Mouse (Mus musculus) retina, embryonic 14.5 days (tissue): Measurements from ENCODE around the gene Fbxl3.
A peak's percentile ranks its signal among the peaks of the same experiment; 100 is the strongest.

Source experiments
- DNase-seq: peaks from one replicate; pipeline ENCODE4 v3.0.0-alpha.2; 2015; ENCODE audit warnings: low spot score

The Fbxl3 gene

GRCm38 (mm10) chr14:103099238-103099933 lies at the start of gene Fbxl3:
Fbxl3 (minus strand) TSS chr14:103099566.
- peak; percentile 89 for DNase-seq

- DNase-seq, result peak; percentile 31
These were observed 32.6 kb upstream of the Fbxl3 start for GRCm38 (mm10) chr14:103131991-103132390.

- no peak for DNase-seq
These were observed 26.4 kb upstream of the Fbxl3 start for GRCm38 (mm10) chr14:103125756-103126155.

GRCm38 (mm10) chr14:103114994-103115670 lies 15.8 kb upstream of the Fbxl3 start:
- DNase-seq, result no peak

- DNase-seq, result no peak
These were observed 13.4 kb upstream of the Fbxl3 start for GRCm38 (mm10) chr14:103112606-103113363.

- DNase-seq, result no peak
These were observed 10.6 kb upstream of the Fbxl3 start for GRCm38 (mm10) chr14:103109971-103110370.

GRCm38 (mm10) chr14:103106301-103106700 lies 6.9 kb upstream of the Fbxl3 start:
- DNase-seq, result no peak

- DNase-seq, result no peak
These were observed 3.5 kb upstream of the Fbxl3 start for GRCm38 (mm10) chr14:103102731-103103335.

GRCm38 (mm10) chr14:103102246-103102645 lies 2.9 kb upstream of the Fbxl3 start:
- peak; percentile 38 for DNase-seq

- DNase-seq, result no peak
These were observed 1.8 kb upstream of the Fbxl3 start for GRCm38 (mm10) chr14:103101171-103101570.

- no peak for DNase-seq
These were observed 930 bp upstream of the Fbxl3 start for GRCm38 (mm10) chr14:103100296-103100695.

GRCm38 (mm10) chr14:103098587-103099235 lies 655 bp downstream of the Fbxl3 start:
- peak; percentile 79 for DNase-seq

GRCm38 (mm10) chr14:103098213-103098586 lies 1.2 kb downstream of the Fbxl3 start:
- no peak for DNase-seq

GRCm38 (mm10) chr14:103096621-103097020 lies 2.7 kb downstream of the Fbxl3 start:
- DNase-seq, result no peak

- DNase-seq, result no peak
These were observed 3.5 kb downstream of the Fbxl3 start for GRCm38 (mm10) chr14:103095826-103096225.

GRCm38 (mm10) chr14:103095036-103095435 lies 4.3 kb downstream of the Fbxl3 start:
- DNase-seq, result no peak

- DNase-seq, result no peak
These were observed 5.7 kb downstream of the Fbxl3 start for GRCm38 (mm10) chr14:103093670-103094069.

GRCm38 (mm10) chr14:103093236-103093635 lies 6.1 kb downstream of the Fbxl3 start:
- DNase-seq, result no peak

- peak; percentile 72 for DNase-seq
These were observed 10.7 kb downstream of the Fbxl3 start for GRCm38 (mm10) chr14:103088624-103089023.

GRCm38 (mm10) chr14:103087846-103088245 lies 11.5 kb downstream of the Fbxl3 start:
- no peak for DNase-seq

GRCm38 (mm10) chr14:103086671-103087324 lies 12.6 kb downstream of the Fbxl3 start:
- no peak for DNase-seq
